Mouse (Mus musculus): ENCODE results near the gene Zfp873. TPM values are rescaled to one million over a fixed set of nuclear protein-coding genes. Genes with fewer than 3 reads are reported as not detected.
"Not testable (repeated sequence)": the region's sequence is repeated elsewhere in the genome, so short reads cannot be mapped to it uniquely, and the experiment has no call there.

Zfp873 gene
- polyA plus RNA-seq (2014; fragmentation: Nextera tagmentation; extraction: Ambion mirVana), result 14.7 and 15.0 TPM in 2 replicates

DNA sequence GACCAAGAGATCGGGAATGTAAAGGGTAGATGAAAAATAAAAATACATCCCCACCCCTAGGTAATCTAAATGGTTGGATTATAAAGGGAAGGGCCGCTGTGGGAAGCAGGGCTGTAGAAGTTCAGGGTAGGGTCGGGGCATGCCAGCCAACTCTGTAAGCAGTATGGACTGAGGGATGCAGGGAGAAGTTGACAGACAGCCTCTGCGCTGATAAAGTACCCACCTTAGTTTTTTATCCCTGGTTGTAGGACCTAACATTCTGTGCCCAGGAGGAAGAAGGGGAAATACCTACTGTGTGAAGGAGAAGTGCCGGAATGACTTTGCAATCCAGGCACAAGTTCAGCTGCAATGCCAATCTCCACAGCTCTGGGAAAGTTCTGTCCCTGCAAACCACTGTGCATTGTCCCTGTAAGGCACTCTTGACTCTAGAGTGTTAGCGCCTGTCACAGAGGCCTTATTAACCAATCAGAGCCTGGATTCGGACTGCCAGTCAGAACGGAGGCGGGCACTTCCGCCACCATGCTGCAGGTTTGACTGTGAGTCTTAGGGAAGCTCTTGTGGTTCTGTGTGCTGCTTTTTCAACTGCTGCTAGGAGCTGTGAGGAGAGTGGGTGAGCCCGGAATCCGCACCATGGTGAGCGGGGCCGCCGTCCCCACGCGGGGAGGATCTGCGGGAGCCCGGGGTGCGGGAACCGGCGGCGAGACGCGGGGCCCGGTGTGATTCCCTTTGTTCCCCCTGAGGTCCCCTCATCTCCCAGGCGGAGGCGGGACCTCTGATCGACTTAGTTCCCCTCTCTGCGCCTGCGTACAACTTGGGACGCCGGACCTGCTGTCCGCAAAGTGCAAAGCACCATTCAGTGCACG is at the start of gene Zfp873:
Gene Zfp873, plus strand, starts transcription at position 527 of the 863 bp plus-strand sequence.
- Histone ChIP-seq H3K36me3 (replicated peaks; ENCODE audit: control insufficient read depth, insufficient read depth, low read depth, low read length) (no peaks in the 10 kb centered on the region), H3K9me3 (replicated peaks; ENCODE audit: control insufficient read depth, low read length) (peaks cover 16% of the 10 kb centered on the region)
- ATAC-seq (replicated peaks; ENCODE audit: insufficient number of reproducible peaks, low FRiP score, low TSS enrichment, low read depth), result peak; percentile 99

GRCm38 (mm10) chr10:82003209-82003608 is 44.7 kb upstream of the Zfp873 start:
- not testable (repeated sequence) for H3K27ac ChIP-seq (replicated peaks; ENCODE audit: low read depth, low read length); H3K4me1 ChIP-seq (ENCODE audit: control insufficient read depth, insufficient read depth, low read length); ATAC-seq (replicated peaks; ENCODE audit: insufficient number of reproducible peaks, low FRiP score, low TSS enrichment, low read depth); H3K9me3 ChIP-seq (replicated peaks; ENCODE audit: control insufficient read depth, low read length); H3K4me3 ChIP-seq (ENCODE audit: low read depth, low read length); H3K9ac ChIP-seq (replicated peaks; ENCODE audit: low read length); H3K4me2 ChIP-seq (ENCODE audit: low read depth, low read length); H3K27me3 ChIP-seq (ENCODE audit: control insufficient read depth, insufficient read depth, low read length); H3K36me3 ChIP-seq (replicated peaks; ENCODE audit: control insufficient read depth, insufficient read depth, low read depth, low read length); DNase-seq (ENCODE audit: low spot score)
- WGBS, result 100% methylated on average over 1 of the region's 1 CpGs

More for the DNA sequence above, at the start of gene Zfp873:
- WGBS, result 10% methylated on average over 33 of the region's 35 CpGs
- Histone ChIP-seq H3K27me3 (ENCODE audit: control insufficient read depth, insufficient read depth, low read length) (no peaks in the 10 kb centered on the region), H3K27ac (replicated peaks; ENCODE audit: low read depth, low read length) (peak within 1 kb of the TSS; percentile 91), H3K9ac (replicated peaks; ENCODE audit: low read length) (peak within 1 kb of the TSS; percentile 96), H3K4me2 (ENCODE audit: low read depth, low read length) (peak within 1 kb of the TSS; percentile 48), H3K4me3 (ENCODE audit: low read depth, low read length) (peak within 1 kb of the TSS; percentile 63), H3K4me1 (ENCODE audit: control insufficient read depth, insufficient read depth, low read length) (no peaks in the 10 kb centered on the region)
- DNase-seq (ENCODE audit: low spot score), result peak; percentile 95

DNA sequence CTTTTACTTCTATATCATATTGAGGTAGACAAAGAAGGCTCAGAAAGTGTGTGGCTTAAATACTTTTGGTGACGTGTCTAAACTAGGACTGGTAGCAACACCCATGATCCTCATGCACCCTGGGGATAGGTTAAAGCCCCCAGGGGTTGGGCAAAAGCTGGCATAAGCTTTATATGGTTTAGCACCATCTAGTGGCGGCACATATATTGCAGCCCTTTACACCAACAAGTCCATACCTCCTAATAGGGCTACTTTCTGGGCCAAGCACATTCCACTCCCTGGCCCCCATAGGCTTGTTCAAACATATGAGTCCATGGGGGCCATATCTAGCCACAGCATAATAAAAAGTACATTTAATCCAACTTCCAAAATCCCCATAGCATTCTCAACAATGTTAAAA is 43.1 kb upstream of the Zfp873 start:
- WGBS, result 56% methylated on average over 1 of the region's 2 CpGs
- H3K9ac ChIP-seq (replicated peaks; ENCODE audit: low read length); ATAC-seq (replicated peaks; ENCODE audit: insufficient number of reproducible peaks, low FRiP score, low TSS enrichment, low read depth); H3K4me2 ChIP-seq (ENCODE audit: low read depth, low read length); H3K27me3 ChIP-seq (ENCODE audit: control insufficient read depth, insufficient read depth, low read length); H3K4me3 ChIP-seq (ENCODE audit: low read depth, low read length); H3K36me3 ChIP-seq (replicated peaks; ENCODE audit: control insufficient read depth, insufficient read depth, low read depth, low read length); H3K4me1 ChIP-seq (ENCODE audit: control insufficient read depth, insufficient read depth, low read length); H3K9me3 ChIP-seq (replicated peaks; ENCODE audit: control insufficient read depth, low read length); H3K27ac ChIP-seq (replicated peaks; ENCODE audit: low read depth, low read length): not testable (repeated sequence)
- DNase-seq (ENCODE audit: low spot score), result peak; percentile 6

DNA sequence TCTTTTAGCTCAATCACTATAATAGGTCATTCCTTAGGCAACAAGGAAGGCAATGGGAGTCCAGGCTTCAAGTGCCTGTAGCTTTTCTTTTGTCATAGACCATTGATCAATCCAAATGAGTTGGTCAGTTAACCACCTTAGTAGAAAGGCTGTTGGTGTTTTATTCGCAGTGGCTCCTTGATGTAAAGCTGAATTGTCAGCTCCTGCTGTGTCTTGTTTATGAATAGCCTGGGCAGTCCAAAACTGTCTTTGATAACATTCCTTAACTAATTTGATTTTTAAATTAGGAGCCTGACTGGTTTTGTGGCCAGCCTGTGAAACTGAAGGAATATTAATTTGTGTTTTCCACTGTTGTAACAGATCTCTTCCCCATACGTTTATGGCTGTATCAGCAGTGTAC is 5.7 kb upstream of the Zfp873 start:
- no peaks in the 10 kb centered on the region for H3K36me3 ChIP-seq (replicated peaks; ENCODE audit: control insufficient read depth, insufficient read depth, low read depth, low read length)
- DNase-seq (ENCODE audit: low spot score) (no peak), ATAC-seq (replicated peaks; ENCODE audit: insufficient number of reproducible peaks, low FRiP score, low TSS enrichment, low read depth) (no peak)
- no peaks in the 10 kb centered on the region for H3K9me3 ChIP-seq (replicated peaks; ENCODE audit: control insufficient read depth, low read length)
- no peak overlapping the region for H3K4me2 ChIP-seq (ENCODE audit: low read depth, low read length)
- no peak overlapping the region for H3K27ac ChIP-seq (replicated peaks; ENCODE audit: low read depth, low read length)
- H3K4me3 ChIP-seq (ENCODE audit: low read depth, low read length), result no peak overlapping the region
- H3K27me3 ChIP-seq (ENCODE audit: control insufficient read depth, insufficient read depth, low read length), result no peaks in the 10 kb centered on the region
- no peaks in the 10 kb centered on the region for H3K4me1 ChIP-seq (ENCODE audit: control insufficient read depth, insufficient read depth, low read length)
- no peak overlapping the region for H3K9ac ChIP-seq (replicated peaks; ENCODE audit: low read length)
- 77% methylated on average over 2 of the region's 2 CpGs for WGBS

GRCm38 (mm10) chr10:82046603-82047002 is 1.3 kb upstream of the Zfp873 start:
- WGBS, result 84% methylated on average over 3 of the region's 3 CpGs
- H3K4me2 ChIP-seq (ENCODE audit: low read depth, low read length), result no peak overlapping the region
- H3K27me3 ChIP-seq (ENCODE audit: control insufficient read depth, insufficient read depth, low read length), result no peaks in the 10 kb centered on the region
- peaks cover 6% of the 10 kb centered on the region; the same call in 1 of the 2 replicates for H3K9me3 ChIP-seq (replicated peaks; ENCODE audit: control insufficient read depth, low read length)
- no peaks in the 10 kb centered on the region for H3K4me1 ChIP-seq (ENCODE audit: control insufficient read depth, insufficient read depth, low read length)
- H3K36me3 ChIP-seq (replicated peaks; ENCODE audit: control insufficient read depth, insufficient read depth, low read depth, low read length), result no peaks in the 10 kb centered on the region
- ATAC-seq (replicated peaks; ENCODE audit: insufficient number of reproducible peaks, low FRiP score, low TSS enrichment, low read depth), result no peak
- no peak overlapping the region for H3K4me3 ChIP-seq (ENCODE audit: low read depth, low read length)
- no peak overlapping the region for H3K9ac ChIP-seq (replicated peaks; ENCODE audit: low read length)
- H3K27ac ChIP-seq (replicated peaks; ENCODE audit: low read depth, low read length), result no peak overlapping the region
- no peak for DNase-seq (ENCODE audit: low spot score)

DNA sequence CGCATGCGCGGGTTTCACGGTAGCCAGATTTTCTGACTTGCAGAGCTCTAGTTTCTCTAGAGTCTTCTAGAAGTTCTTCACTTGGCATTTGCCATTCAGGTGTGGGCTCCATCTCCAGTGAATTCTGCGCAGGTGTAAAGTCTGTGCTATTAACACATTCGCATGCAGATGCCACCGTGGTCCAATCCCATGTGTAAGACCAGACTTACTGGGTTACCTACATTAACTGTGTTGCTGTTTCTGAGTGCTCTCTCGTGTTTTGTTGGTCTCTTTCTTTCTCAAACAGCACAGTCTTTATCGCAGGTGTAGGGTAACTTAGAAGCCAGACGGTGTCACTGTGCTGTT is 509 bp downstream of the Zfp873 start:
- not testable (repeated sequence) for H3K36me3 ChIP-seq (replicated peaks; ENCODE audit: control insufficient read depth, insufficient read depth, low read depth, low read length); H3K27me3 ChIP-seq (ENCODE audit: control insufficient read depth, insufficient read depth, low read length); DNase-seq (ENCODE audit: low spot score); ATAC-seq (replicated peaks; ENCODE audit: insufficient number of reproducible peaks, low FRiP score, low TSS enrichment, low read depth); H3K4me1 ChIP-seq (ENCODE audit: control insufficient read depth, insufficient read depth, low read length)
- Histone ChIP-seq H3K9ac (replicated peaks; ENCODE audit: low read length) (peak overlapping the region; percentile 96), H3K27ac (replicated peaks; ENCODE audit: low read depth, low read length) (0 out of 2 replicates have a peak overlapping the region, but pooled peaks have one; percentile 91), H3K9me3 (replicated peaks; ENCODE audit: control insufficient read depth, low read length) (peaks cover 18% of the 10 kb centered on the region), H3K4me3 (ENCODE audit: low read depth, low read length) (peak overlapping the region; percentile 63), H3K4me2 (ENCODE audit: low read depth, low read length) (peak overlapping the region; percentile 48)
- 29% methylated on average over 10 of the region's 10 CpGs for WGBS

GRCm38 (mm10) chr10:82082728-82083621 is 35.1 kb downstream of the Zfp873 start, which contains the start of gene BC024063:
Gene BC024063, plus strand, starts transcription at chr10:82083353.
- Histone ChIP-seq H3K27ac (replicated peaks; ENCODE audit: low read depth, low read length) (0 out of 2 replicates have a peak within 1 kb of the TSS, but pooled peaks have one; percentile 35), H3K4me3 (ENCODE audit: low read depth, low read length) (peak within 1 kb of the TSS; percentile 40), H3K4me2 (ENCODE audit: low read depth, low read length) (peak within 1 kb of the TSS; percentile 13), H3K9ac (replicated peaks; ENCODE audit: low read length) (peak within 1 kb of the TSS; percentile 65)
- not testable (repeated sequence) for H3K9me3 ChIP-seq (replicated peaks; ENCODE audit: control insufficient read depth, low read length); H3K36me3 ChIP-seq (replicated peaks; ENCODE audit: control insufficient read depth, insufficient read depth, low read depth, low read length); H3K27me3 ChIP-seq (ENCODE audit: control insufficient read depth, insufficient read depth, low read length); H3K4me1 ChIP-seq (ENCODE audit: control insufficient read depth, insufficient read depth, low read length)
- peak; percentile 84 for DNase-seq (ENCODE audit: low spot score)
- peak; percentile 98 for ATAC-seq (replicated peaks; ENCODE audit: insufficient number of reproducible peaks, low FRiP score, low TSS enrichment, low read depth)
- WGBS, result 19% methylated on average over 42 of the region's 42 CpGs
